Mouse (Mus musculus): ENCODE measurements around the gene Cdc45. TPM values are rescaled to one million over a fixed set of nuclear protein-coding genes. Genes with fewer than 3 reads are reported as not detected.

Cdc45 gene
- polyA plus RNA-seq, 1 experiment from 2014 or later: 33.4 TPM

DNA sequence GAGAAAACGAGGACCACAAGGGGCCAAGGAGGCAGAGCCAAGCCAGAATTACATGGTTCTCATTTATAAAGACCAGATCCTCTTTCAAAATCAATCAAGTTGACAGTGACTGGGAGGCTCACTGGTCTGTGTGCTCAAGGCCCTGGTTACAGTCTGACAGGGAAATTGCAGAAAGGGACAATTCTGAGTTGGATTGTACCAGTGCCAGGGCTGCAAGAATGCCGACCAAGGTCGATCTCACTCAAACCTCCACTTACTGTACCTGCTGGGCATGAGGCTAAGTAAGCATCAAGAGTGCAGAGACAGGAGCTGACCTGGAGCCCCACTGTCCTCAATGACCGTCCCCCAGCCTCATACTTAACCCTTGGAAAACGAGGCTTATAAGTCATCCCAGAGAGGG lies 13.6 kb downstream of the Cdc45 start:
- H3K36me3 ChIP-seq (ENCODE audit: control insufficient read depth, insufficient read depth, low read length): peaks cover 8% of the 10 kb centered on the region
- no peak for ATAC-seq
- 90% methylated on average over 5 of the region's 5 CpGs for WGBS

DNA sequence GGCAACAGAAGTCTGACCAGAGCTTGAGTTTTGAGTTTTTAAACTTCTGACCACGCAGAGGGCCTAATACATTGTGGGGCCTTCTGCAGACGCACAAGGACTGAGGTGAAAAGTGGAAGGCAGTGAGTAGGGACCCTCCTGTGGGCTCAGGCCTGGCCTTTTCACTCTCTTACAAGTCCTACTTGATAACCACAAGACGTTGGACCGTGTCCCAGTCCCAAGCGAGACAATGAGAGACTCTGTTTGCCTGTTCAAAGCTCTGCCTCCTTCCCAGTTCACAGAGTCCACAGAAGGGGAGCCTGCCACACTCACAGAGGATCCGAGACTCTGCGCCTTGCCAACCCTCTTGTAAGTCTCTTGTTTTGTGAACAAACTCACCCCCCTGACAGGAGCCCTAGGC lies 15.1 kb downstream of the Cdc45 start:
- Histone ChIP-seq H3K4me1 (ENCODE audit: control insufficient read depth, insufficient read depth, low read length) (no peaks in the 10 kb centered on the region), H3K4me3 (ENCODE audit: low read length) (no peak overlapping the region), H3K27ac (ENCODE audit: low read length) (no peak overlapping the region), H3K36me3 (ENCODE audit: control insufficient read depth, insufficient read depth, low read length) (peaks cover 8% of the 10 kb centered on the region), H3K9ac (ENCODE audit: low read depth, low read length) (no peak overlapping the region), H3K27me3 (replicated peaks; ENCODE audit: control insufficient read depth, insufficient read depth, low read length) (no peaks in the 10 kb centered on the region), H3K9me3 (ENCODE audit: control insufficient read depth, low read length) (no peaks in the 10 kb centered on the region), H3K4me2 (ENCODE audit: low read depth, low read length) (no peak overlapping the region)
- 86% methylated on average over 7 of the region's 7 CpGs for WGBS
- no peak for ATAC-seq

More for the DNA sequence above, 13.6 kb downstream of the Cdc45 start:
- H3K4me3 ChIP-seq (ENCODE audit: low read length): no peak overlapping the region
- H3K4me2 ChIP-seq (ENCODE audit: low read depth, low read length): no peak overlapping the region
- H3K27me3 ChIP-seq (replicated peaks; ENCODE audit: control insufficient read depth, insufficient read depth, low read length): no peaks in the 10 kb centered on the region
- no peak overlapping the region for H3K27ac ChIP-seq (ENCODE audit: low read length)
- H3K9me3 ChIP-seq (ENCODE audit: control insufficient read depth, low read length): no peaks in the 10 kb centered on the region
- no peak overlapping the region for H3K9ac ChIP-seq (ENCODE audit: low read depth, low read length)
- no peaks in the 10 kb centered on the region for H3K4me1 ChIP-seq (ENCODE audit: control insufficient read depth, insufficient read depth, low read length)

DNA sequence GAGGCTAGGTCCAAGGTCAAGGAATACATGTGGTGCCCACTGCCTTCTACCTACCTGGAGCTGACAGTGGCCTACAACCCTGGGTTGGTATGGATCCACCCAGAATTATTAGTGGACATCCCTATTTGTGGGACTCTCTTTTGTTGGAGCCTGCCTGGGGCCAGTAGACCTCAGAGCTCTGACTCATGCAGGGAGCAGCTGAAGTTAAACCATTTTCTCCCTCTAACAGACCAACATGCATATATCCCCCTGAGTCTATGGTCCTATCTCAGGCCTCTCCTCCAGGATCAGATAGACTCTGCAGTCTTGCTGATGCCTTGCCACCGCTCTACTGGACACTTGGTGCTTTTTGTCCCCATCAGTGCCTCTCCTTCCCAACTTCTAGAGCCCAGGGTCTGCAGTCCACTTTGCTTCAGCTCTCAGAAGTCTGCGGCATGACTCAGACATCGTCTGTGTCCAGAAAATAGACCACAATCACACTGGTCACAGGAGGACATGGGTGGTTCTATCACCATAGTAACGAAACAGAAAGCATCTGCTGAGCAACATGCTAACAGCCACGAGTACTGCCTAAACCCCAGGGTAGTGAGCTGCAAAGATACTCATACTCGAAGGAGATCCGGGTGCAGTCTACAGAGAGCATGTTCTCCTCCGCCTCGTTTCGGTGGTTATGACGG lies 16.4 kb downstream of the Cdc45 start:
- Histone ChIP-seq H3K9ac (ENCODE audit: low read depth, low read length) (no peak overlapping the region), H3K4me2 (ENCODE audit: low read depth, low read length) (no peak overlapping the region), H3K4me3 (ENCODE audit: low read length) (no peak overlapping the region), H3K27ac (ENCODE audit: low read length) (no peak overlapping the region), H3K9me3 (ENCODE audit: control insufficient read depth, low read length) (no peaks in the 10 kb centered on the region), H3K27me3 (replicated peaks; ENCODE audit: control insufficient read depth, insufficient read depth, low read length) (no peaks in the 10 kb centered on the region), H3K36me3 (ENCODE audit: control insufficient read depth, insufficient read depth, low read length) (peaks cover 8% of the 10 kb centered on the region; the same call in 1 of the 2 replicates), H3K4me1 (ENCODE audit: control insufficient read depth, insufficient read depth, low read length) (no peaks in the 10 kb centered on the region)
- ATAC-seq: no peak
- 91% methylated on average over 11 of the region's 11 CpGs for WGBS

DNA sequence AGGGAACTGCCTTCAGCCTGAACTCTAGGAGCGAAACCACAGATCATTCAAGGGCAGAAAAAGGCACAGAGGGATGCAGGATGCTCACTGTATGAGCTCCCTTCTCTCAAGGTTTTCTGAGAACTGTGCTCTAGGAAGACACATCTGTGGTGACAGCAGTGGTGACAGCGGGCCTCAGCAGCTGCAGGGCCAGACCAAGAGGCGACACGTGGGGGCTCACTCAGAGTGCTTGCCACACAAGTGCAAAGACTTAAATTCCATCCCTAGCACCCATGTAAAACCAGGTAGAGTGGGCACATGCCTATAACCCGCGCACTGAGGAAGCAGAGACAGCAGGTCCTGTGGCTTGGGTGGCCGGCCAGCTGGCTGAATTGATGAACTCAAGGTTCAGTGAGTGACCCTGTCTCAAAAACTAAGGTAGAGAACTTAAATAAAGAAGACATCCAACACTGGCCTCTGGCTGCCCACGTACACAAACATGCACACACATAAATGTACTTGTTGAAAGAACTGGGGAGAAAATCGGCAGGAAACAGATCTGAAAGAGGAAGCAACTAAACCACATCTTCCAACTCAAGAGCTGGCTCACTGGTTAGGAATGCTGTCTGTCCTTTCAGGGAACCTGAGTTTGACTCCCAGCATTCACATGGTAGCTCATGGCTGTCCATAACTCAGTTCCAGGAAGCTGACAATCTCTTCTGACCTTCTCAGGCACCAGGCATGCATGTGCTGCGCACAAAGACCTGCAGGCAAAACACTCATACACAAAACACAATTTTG lies 23.0 kb downstream of the Cdc45 start:
- H3K36me3 ChIP-seq (ENCODE audit: control insufficient read depth, insufficient read depth, low read length): no peaks in the 10 kb centered on the region
- ATAC-seq: no peak
- H3K9me3 ChIP-seq (ENCODE audit: control insufficient read depth, low read length): no peaks in the 10 kb centered on the region
- H3K27ac ChIP-seq (ENCODE audit: low read length): no peak overlapping the region
- H3K4me1 ChIP-seq (ENCODE audit: control insufficient read depth, insufficient read depth, low read length): no peaks in the 10 kb centered on the region
- no peak overlapping the region for H3K4me3 ChIP-seq (ENCODE audit: low read length)
- no peak overlapping the region for H3K9ac ChIP-seq (ENCODE audit: low read depth, low read length)
- no peak overlapping the region for H3K4me2 ChIP-seq (ENCODE audit: low read depth, low read length)
- 89% methylated on average over 10 of the region's 10 CpGs for WGBS
- H3K27me3 ChIP-seq (replicated peaks; ENCODE audit: control insufficient read depth, insufficient read depth, low read length): no peaks in the 10 kb centered on the region

DNA sequence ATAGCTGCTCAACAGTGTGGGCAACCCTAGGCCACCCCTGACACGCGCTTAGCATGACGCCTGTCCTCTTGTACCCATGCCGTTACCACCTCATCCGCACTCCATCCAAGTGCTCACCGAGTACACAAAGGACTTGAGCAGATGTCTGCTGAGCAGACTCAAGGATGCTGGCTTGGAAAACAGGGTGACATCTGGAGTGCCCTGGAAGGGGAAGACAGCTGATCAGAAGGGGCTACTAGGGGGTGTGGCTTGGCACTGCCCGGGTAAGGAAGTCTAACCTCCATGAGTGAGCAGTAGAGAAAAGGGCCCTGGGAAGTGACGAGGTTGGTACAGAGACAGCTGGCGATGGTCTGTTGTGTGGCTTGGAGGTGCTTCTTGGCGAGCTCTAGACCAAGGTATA lies 25.1 kb downstream of the Cdc45 start:
- WGBS: 94% methylated on average over 10 of the region's 10 CpGs
- H3K27me3 ChIP-seq (replicated peaks; ENCODE audit: control insufficient read depth, insufficient read depth, low read length): no peaks in the 10 kb centered on the region
- no peaks in the 10 kb centered on the region for H3K4me1 ChIP-seq (ENCODE audit: control insufficient read depth, insufficient read depth, low read length)
- 0 out of 2 replicates have a peak, but pooled peaks cover 5% of the 10 kb centered on the region for H3K36me3 ChIP-seq (ENCODE audit: control insufficient read depth, insufficient read depth, low read length)
- no peaks in the 10 kb centered on the region for H3K9me3 ChIP-seq (ENCODE audit: control insufficient read depth, low read length)
- ATAC-seq: no peak
- no peak overlapping the region for H3K9ac ChIP-seq (ENCODE audit: low read depth, low read length)
- no peak overlapping the region for H3K4me3 ChIP-seq (ENCODE audit: low read length)
- no peak overlapping the region for H3K27ac ChIP-seq (ENCODE audit: low read length)
- H3K4me2 ChIP-seq (ENCODE audit: low read depth, low read length): no peak overlapping the region

DNA sequence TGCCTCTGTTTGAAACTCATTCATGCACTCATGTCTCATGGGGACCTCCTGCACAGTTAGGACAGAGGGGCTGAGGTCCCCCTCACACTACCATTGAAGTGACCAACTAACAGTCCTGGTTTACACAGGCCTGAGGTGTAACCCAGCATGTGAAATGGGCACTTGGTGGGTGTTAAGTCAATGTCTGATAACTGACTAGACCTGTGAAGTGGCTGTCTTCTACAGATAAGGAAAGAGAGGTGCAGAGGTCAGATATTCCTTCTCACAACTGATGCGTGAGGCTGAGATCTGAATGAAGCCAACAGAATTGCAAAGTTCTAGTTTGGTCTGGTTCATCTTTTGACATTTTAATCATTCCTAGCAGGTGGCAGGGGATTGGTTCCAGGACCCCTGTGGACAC lies 26.3 kb downstream of the Cdc45 start:
- H3K27ac ChIP-seq (ENCODE audit: low read length): no peak overlapping the region
- H3K4me1 ChIP-seq (ENCODE audit: control insufficient read depth, insufficient read depth, low read length): no peaks in the 10 kb centered on the region
- H3K4me3 ChIP-seq (ENCODE audit: low read length): no peak overlapping the region
- WGBS: 91% methylated on average over 1 of the region's 1 CpGs
- 0 out of 2 replicates have a peak, but pooled peaks cover 5% of the 10 kb centered on the region for H3K36me3 ChIP-seq (ENCODE audit: control insufficient read depth, insufficient read depth, low read length)
- H3K9me3 ChIP-seq (ENCODE audit: control insufficient read depth, low read length): no peaks in the 10 kb centered on the region
- no peak overlapping the region for H3K4me2 ChIP-seq (ENCODE audit: low read depth, low read length)
- ATAC-seq: no peak
- no peak overlapping the region for H3K9ac ChIP-seq (ENCODE audit: low read depth, low read length)
- no peaks in the 10 kb centered on the region for H3K27me3 ChIP-seq (replicated peaks; ENCODE audit: control insufficient read depth, insufficient read depth, low read length)

DNA sequence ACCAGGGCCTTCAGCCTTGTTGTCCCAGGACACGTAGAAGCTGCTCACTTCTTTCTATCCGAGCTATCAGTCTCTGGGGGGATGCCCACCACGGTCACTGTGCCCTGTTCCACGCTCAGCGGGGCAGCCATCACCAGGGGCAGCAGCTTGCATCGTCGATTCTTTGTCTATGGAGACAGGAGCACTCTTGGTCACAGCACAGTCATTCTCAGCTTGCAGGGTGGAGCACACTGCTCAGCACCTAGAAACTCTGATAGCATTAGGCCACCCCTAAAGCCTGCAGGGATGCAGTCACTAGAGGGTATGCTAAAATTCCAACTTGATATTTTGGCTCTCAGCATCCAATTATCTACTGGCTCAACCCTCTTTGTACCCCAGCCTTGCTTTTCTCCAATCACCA lies 26.8 kb downstream of the Cdc45 start:
- H3K36me3 ChIP-seq (ENCODE audit: control insufficient read depth, insufficient read depth, low read length): 0 out of 2 replicates have a peak, but pooled peaks cover 5% of the 10 kb centered on the region
- ATAC-seq: no peak

DNA sequence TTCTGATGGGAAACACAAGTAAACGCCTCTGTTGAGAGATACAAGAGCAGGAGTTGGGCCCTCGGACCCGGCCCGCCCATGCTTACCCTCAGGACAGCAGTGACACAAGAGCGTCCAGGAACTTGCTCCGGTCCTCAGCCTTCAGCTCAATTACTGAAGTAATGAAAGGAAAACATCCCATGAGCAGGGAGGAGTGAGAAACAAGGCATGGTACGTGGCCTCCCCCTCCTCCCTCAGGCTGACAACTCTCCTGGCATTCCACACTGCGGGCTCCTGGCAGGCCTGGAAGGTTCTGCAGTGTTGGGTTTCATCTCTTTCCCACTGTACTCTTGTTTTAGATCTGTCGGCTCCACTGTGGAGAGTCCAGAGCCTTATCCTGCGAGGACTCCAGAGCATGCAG lies 30.0 kb downstream of the Cdc45 start:
- H3K4me1 ChIP-seq (ENCODE audit: control insufficient read depth, insufficient read depth, low read length): peaks cover 9% of the 10 kb centered on the region; the same call in 1 of the 2 replicates
- H3K9ac ChIP-seq (ENCODE audit: low read depth, low read length): no peak overlapping the region
- no peak for ATAC-seq
- H3K36me3 ChIP-seq (ENCODE audit: control insufficient read depth, insufficient read depth, low read length): 0 out of 2 replicates have a peak, but pooled peaks cover 5% of the 10 kb centered on the region
- no peak overlapping the region for H3K27ac ChIP-seq (ENCODE audit: low read length)
- WGBS: 92% methylated on average over 10 of the region's 10 CpGs
- no peak overlapping the region for H3K4me3 ChIP-seq (ENCODE audit: low read length)
- no peaks in the 10 kb centered on the region for H3K9me3 ChIP-seq (ENCODE audit: control insufficient read depth, low read length)
- H3K27me3 ChIP-seq (replicated peaks; ENCODE audit: control insufficient read depth, insufficient read depth, low read length): peaks cover 24% of the 10 kb centered on the region
- H3K4me2 ChIP-seq (ENCODE audit: low read depth, low read length): no peak overlapping the region

More for the DNA sequence above, 26.8 kb downstream of the Cdc45 start:
- no peaks in the 10 kb centered on the region for H3K9me3 ChIP-seq (ENCODE audit: control insufficient read depth, low read length)
- H3K4me3 ChIP-seq (ENCODE audit: low read length): no peak overlapping the region
- H3K27me3 ChIP-seq (replicated peaks; ENCODE audit: control insufficient read depth, insufficient read depth, low read length): no peaks in the 10 kb centered on the region
- no peaks in the 10 kb centered on the region for H3K4me1 ChIP-seq (ENCODE audit: control insufficient read depth, insufficient read depth, low read length)
- H3K4me2 ChIP-seq (ENCODE audit: low read depth, low read length): no peak overlapping the region
- no peak overlapping the region for H3K9ac ChIP-seq (ENCODE audit: low read depth, low read length)
- H3K27ac ChIP-seq (ENCODE audit: low read length): no peak overlapping the region
- 90% methylated on average over 7 of the region's 7 CpGs for WGBS

DNA sequence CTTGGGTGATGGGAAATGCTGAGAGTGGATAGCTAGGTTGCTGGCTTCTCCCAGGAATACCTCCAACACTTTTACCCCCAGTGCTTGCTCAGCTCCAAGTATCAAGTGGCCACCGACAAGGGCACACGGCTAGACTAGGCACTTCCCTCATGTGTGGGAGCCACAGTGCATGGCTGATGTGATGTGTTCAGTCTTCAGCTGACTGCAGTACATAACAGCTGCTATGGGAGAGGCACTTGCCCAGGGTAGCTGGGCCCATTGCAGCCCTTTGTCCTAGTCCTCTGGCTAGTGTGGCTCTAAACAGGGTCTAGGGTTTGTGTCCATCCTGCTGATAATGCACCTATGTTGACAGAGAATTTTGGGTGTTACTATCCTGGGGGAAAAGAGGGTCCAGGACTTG lies 33.3 kb downstream of the Cdc45 start:
- ATAC-seq: no peak
- Histone ChIP-seq H3K4me1 (ENCODE audit: control insufficient read depth, insufficient read depth, low read length) (peaks cover 9% of the 10 kb centered on the region; the same call in 1 of the 2 replicates), H3K4me2 (ENCODE audit: low read depth, low read length) (no peak overlapping the region), H3K4me3 (ENCODE audit: low read length) (peak overlapping the region; percentile 49), H3K27me3 (replicated peaks; ENCODE audit: control insufficient read depth, insufficient read depth, low read length) (peaks cover 39% of the 10 kb centered on the region), H3K9ac (ENCODE audit: low read depth, low read length) (0 out of 2 replicates have a peak overlapping the region, but pooled peaks have one; percentile 51), H3K36me3 (ENCODE audit: control insufficient read depth, insufficient read depth, low read length) (0 out of 2 replicates have a peak, but pooled peaks cover 2% of the 10 kb centered on the region), H3K27ac (ENCODE audit: low read length) (no peak overlapping the region), H3K9me3 (ENCODE audit: control insufficient read depth, low read length) (no peaks in the 10 kb centered on the region)
- WGBS: 67% methylated on average over 2 of the region's 2 CpGs

Data from intestine, embryonic 16.5 days (tissue).